Mouse (Mus musculus) large intestine, adult 2 months (tissue): Measurements from ENCODE around the gene Slc7a9. TPM values are rescaled to one million over a fixed set of nuclear protein-coding genes. Genes with fewer than 3 reads are reported as not detected.

Experiments used
- DNase-seq: peaks from one replicate; pipeline ENCODE4 v3.0.0-alpha.2; 2012; ENCODE audit warnings: low read depth, low spot score
- WGBS: fragments of 180-500 bp; shearing (Covaris S2); methylation state at CpG from one replicate; pipeline ENCODE4 v1.1.7; 2018; 5-methylcytosine and 5-hydroxymethylcytosine counted together
- polyA plus RNA-seq: library from polyadenylated mRNA; depleted of rRNA; stranded (reverse); fragments of >200 nt; gene quantifications from 2 replicates; pipeline ENCODE4 v1.2.3, GENCODE M21; 2012; rRNA removed

Slc7a9 gene
- polyA plus RNA-seq, 1 experiment = 384 TPM

DNA sequence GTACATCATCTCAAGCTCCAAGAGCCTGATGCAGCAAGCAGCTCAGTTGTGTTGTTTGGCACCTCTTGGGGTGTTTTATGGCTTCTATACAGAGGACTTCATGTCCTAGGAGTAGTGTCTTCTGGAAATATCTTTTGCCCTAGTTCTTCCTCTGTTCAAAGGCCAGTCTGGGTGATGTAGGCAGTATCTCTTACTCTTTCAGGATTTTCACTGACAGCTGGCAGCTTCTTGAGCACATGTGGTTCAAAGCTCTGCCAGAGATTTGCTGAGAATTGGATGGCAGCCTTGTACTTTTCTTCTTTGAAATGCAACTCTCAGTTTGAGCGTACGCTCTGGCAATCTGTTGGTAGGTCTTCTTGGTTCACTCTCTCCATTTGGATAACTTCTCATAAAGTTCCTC is 48.9 kb downstream of the Slc7a9 start:
- WGBS = 92% methylated on average over 2 of the region's 2 CpGs
- no peak for DNase-seq

DNA sequence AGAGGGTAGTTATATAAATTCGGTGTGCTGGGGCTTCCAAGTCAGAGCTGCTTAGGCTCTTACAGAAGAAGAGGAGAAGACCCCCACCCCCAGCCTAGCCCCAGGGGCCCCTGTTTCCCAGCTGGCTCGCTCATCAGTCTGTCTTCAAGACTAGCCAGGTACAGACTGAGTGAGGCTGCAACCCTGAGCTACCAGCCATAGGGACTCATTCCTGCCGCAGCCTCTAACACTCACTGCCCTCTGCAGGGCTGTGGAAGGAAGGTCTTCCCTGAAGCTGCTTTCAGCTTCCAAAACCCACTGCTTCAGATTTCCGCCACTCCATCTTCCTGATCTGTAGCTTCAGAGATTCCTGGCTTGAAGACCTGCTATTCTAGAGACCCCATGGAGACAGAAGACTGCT is 53.4 kb downstream of the Slc7a9 start:
- DNase-seq = no peak
- 34% methylated on average over 4 of the region's 4 CpGs for WGBS

Other genes starting within 250 kb of the Slc7a9 start
- gene Lrp3, start 233.3 kb upstream of the Slc7a9 start, polyA plus RNA-seq = 3.1 and 3.4 TPM in 2 replicates
- 3.3 and 5.1 TPM in 2 replicates for gene Gpatch1, start 130.4 kb upstream of the Slc7a9 start, polyA plus RNA-seq
- 27.1 and 41.6 TPM in 2 replicates for gene Rhpn2, start 114.6 kb upstream of the Slc7a9 start, polyA plus RNA-seq
- 6.5 and 7.9 TPM in 2 replicates for gene Faap24, start 52.0 kb upstream of the Slc7a9 start, polyA plus RNA-seq
- 14.6 and 18.0 TPM in 2 replicates for gene Cep89, start 51.8 kb upstream of the Slc7a9 start, polyA plus RNA-seq
- gene Tdrd12, start 88.9 kb downstream of the Slc7a9 start, polyA plus RNA-seq = 0.08 and 0.21 TPM in 2 replicates
- gene Nudt19, start 107.5 kb downstream of the Slc7a9 start, polyA plus RNA-seq = 26.7 and 36.3 TPM in 2 replicates
- gene Rgs9bp, start 136.8 kb downstream of the Slc7a9 start, polyA plus RNA-seq = 0.03 and 0.04 TPM in 2 replicates
- gene Ankrd27, start 137.4 kb downstream of the Slc7a9 start, polyA plus RNA-seq = 11.7 and 17.7 TPM in 2 replicates
- 23.5 and 36.9 TPM in 2 replicates for gene Pdcd5, start 198.7 kb downstream of the Slc7a9 start, polyA plus RNA-seq